Mouse (Mus musculus) bone marrow, adult 2 months (tissue): Measurements from ENCODE around the gene Btn2a2.

ENCODE experiments used
- CTCF ChIP-seq: fragments of 200-500 bp; IDR thresholded peaks from 2 replicates; pipeline ENCODE4 v1.5.1; 2011; ENCODE audit warnings: low read length, control low read depth; ENCODE audit not compliant: control insufficient read depth, insufficient read depth
- POLR2A ChIP-seq: fragments of 200-500 bp; IDR thresholded peaks from 2 replicates; pipeline ENCODE4 v1.6.1; 2011; ENCODE audit warnings: low read depth, mild to moderate bottlenecking, control low read depth, low read length, borderline replicate concordance; ENCODE audit not compliant: control insufficient read depth

DNA sequence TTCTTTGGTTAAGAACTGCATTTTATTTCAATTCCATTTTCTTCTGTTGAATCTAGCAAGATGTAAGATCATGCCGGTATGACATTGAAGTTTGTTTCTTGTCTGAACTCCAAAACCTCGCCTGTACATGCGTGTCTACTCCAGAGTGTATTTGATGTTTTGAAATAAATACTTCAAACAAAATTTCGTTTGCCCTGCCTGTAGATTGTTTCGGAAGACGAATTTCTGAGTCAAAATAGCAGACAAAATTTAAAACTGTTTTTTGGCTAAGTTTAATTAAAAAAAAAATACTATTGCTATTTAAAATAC lies 29.6 kb upstream of the Btn2a2 start:
- TF ChIP-seq CTCF (no peak), POLR2A (no peak)
